Mouse (Mus musculus): ENCODE data around the gene Aqp8.
A peak's percentile ranks its signal among the peaks of the same experiment; 100 is the strongest.

Aqp8 gene

GRCm38 (mm10) chr7:123462070-123462501 lies at the start of gene Aqp8:
Aqp8 (plus strand) TSS chr7:123462291.
- no peak for DNase-seq (ENCODE audit: low spot score)

- no peak for DNase-seq (ENCODE audit: low spot score)
Observed at GRCm38 (mm10) chr7:123416803-123417202, 45.3 kb upstream of the Aqp8 start.

GRCm38 (mm10) chr7:123417661-123418060 lies 44.4 kb upstream of the Aqp8 start:
- no peak for DNase-seq (ENCODE audit: low spot score)

GRCm38 (mm10) chr7:123419984-123420383 lies 42.1 kb upstream of the Aqp8 start:
- DNase-seq (ENCODE audit: low spot score): no peak

- DNase-seq (ENCODE audit: low spot score): no peak
Observed at GRCm38 (mm10) chr7:123421958-123422357, 40.1 kb upstream of the Aqp8 start.

GRCm38 (mm10) chr7:123424281-123424680 lies 37.8 kb upstream of the Aqp8 start:
- no peak for DNase-seq (ENCODE audit: low spot score)

GRCm38 (mm10) chr7:123425134-123425757 lies 36.8 kb upstream of the Aqp8 start:
- DNase-seq (ENCODE audit: low spot score): no peak

GRCm38 (mm10) chr7:123429624-123430410 lies 32.3 kb upstream of the Aqp8 start:
- DNase-seq (ENCODE audit: low spot score): no peak

- no peak for DNase-seq (ENCODE audit: low spot score)
Observed at GRCm38 (mm10) chr7:123430411-123430705, 31.7 kb upstream of the Aqp8 start.

GRCm38 (mm10) chr7:123431206-123431605 lies 30.9 kb upstream of the Aqp8 start:
- no peak for DNase-seq (ENCODE audit: low spot score)

GRCm38 (mm10) chr7:123442079-123442478 lies 20.0 kb upstream of the Aqp8 start:
- no peak for DNase-seq (ENCODE audit: low spot score)

GRCm38 (mm10) chr7:123448794-123449193 lies 13.3 kb upstream of the Aqp8 start:
- no peak for DNase-seq (ENCODE audit: low spot score)

- DNase-seq (ENCODE audit: low spot score): no peak
Observed at GRCm38 (mm10) chr7:123449676-123450075, 12.4 kb upstream of the Aqp8 start.

GRCm38 (mm10) chr7:123450515-123450914 lies 11.6 kb upstream of the Aqp8 start:
- no peak for DNase-seq (ENCODE audit: low spot score)

- DNase-seq (ENCODE audit: low spot score): no peak
Observed at GRCm38 (mm10) chr7:123452551-123452950, 9.5 kb upstream of the Aqp8 start.

- DNase-seq (ENCODE audit: low spot score): no peak
Observed at GRCm38 (mm10) chr7:123453066-123453465, 9.0 kb upstream of the Aqp8 start.

- no peak for DNase-seq (ENCODE audit: low spot score)
Observed at GRCm38 (mm10) chr7:123455088-123455487, 7.0 kb upstream of the Aqp8 start.

GRCm38 (mm10) chr7:123458309-123458708 lies 3.8 kb upstream of the Aqp8 start:
- no peak for DNase-seq (ENCODE audit: low spot score)

- DNase-seq (ENCODE audit: low spot score): no peak
Observed at GRCm38 (mm10) chr7:123459247-123459646, 2.8 kb upstream of the Aqp8 start.

GRCm38 (mm10) chr7:123461316-123461715 lies 775 bp upstream of the Aqp8 start:
- DNase-seq (ENCODE audit: low spot score): no peak

GRCm38 (mm10) chr7:123463569-123463968 lies 1.5 kb downstream of the Aqp8 start:
- no peak for DNase-seq (ENCODE audit: low spot score)

- DNase-seq (ENCODE audit: low spot score): peak; percentile 91
Observed at GRCm38 (mm10) chr7:123465692-123466387, 3.7 kb downstream of the Aqp8 start.

- no peak for DNase-seq (ENCODE audit: low spot score)
Observed at GRCm38 (mm10) chr7:123467961-123468360, 5.9 kb downstream of the Aqp8 start.
